Mouse (Mus musculus): Measurements from ENCODE around the gene Dguok. TPM values are rescaled to one million over a fixed set of nuclear protein-coding genes. Genes with fewer than 3 reads are reported as not detected.

The Dguok gene
- polyA plus RNA-seq, 1 experiment = 97.3 TPM

DNA sequence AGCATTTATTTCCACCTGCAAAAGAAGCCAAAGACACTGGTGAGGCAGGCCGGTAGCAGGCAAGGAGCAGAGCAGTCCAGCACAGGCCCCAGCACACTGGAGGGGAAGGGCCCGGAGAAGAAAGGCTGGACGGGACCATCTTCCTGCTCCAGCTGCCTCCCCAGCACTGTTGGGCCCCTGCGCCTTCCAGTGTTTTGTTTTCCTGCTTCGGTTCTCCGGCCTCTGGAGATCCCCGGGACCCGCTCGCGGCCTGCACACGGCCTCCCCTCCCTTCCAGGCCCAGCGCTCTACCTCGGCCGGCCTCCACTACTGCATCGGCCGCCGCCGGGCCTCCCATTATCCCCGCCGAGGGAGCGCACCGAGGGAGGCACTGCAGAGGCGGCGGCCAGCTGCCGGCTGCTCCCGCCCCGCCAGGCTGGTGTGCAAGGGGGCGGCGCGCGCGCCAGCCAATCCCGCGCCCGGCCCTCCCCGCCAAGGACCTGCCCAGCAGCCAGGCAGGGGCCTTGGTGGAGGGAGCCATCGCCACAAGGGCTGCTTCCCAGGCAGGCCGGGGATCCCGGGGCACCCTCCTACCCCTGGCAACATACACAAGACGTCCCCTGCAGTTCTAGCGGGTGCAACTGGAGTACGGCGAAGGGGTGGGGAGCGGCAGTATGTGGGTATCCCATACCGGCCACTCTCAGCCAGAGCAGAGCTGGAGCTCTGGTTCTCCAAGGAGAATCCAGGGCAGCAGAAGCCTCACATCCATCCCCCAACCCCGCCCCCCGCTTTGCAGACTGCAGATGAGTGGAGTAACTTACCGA, 65.3 kb downstream of the Dguok start:
- DNase-seq = peak; percentile 85 to 88
- Histone ChIP-seq H3K27ac (ENCODE audit: insufficient read depth, low read length) (peak overlapping the region; percentile 93), H3K4me3 (replicated peaks; ENCODE audit: insufficient read depth, low read depth, low read length) (peak overlapping the region; percentile 99), H3K27me3 (ENCODE audit: control insufficient read depth, insufficient read depth, low read length) (no peaks in the 10 kb centered on the region), H3K4me1 (ENCODE audit: control insufficient read depth, insufficient read depth, low read length) (peaks cover 24% of the 10 kb centered on the region)
- peak; percentile 75; the same call in 1 of the 2 replicates for TF ChIP-seq POLR2A (IDR thresholded peaks at IDR 0.05; ENCODE audit: borderline replicate concordance, insufficient read depth, low read length)
- no peak for TF ChIP-seq CTCF (IDR thresholded peaks at IDR 0.05; ENCODE audit: borderline replicate concordance, insufficient read depth, low read depth, low read length)
- under 1% methylated on average over 48 of the region's 48 CpGs for WGBS

DNA sequence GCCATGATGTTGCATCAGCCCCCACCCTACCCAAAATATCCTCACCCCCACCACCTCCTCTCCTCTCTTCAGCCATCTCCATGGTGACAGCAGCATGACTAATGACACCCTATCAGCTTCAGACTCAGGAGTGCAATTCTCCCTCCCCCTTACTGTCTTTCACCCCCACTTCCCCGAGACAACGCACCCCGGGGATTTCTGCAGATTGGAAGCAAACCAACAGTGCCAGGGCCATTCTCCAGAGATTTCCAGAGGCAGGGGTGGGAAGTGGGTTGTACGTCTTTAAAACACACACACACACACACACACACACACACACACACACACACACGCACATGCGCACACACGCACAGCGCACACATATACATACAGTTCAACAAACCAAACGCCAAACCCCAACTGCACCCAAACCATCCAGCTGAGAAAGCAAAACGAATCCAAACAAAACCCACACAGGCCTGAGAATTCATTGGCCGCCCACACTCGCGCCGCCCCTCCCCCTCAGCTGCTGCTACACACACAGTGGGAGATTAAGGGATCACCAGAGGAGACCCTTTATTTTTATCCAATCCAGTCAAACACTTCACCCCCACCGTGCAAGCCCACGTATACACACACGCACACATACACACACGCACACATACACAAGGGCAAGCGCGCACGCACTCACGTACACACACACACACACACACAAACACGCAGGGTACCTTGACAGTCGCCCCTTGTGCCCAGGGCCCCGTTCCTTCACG, 66.1 kb downstream of the Dguok start:
- peak overlapping the region; percentile 93 for H3K27ac ChIP-seq (ENCODE audit: insufficient read depth, low read length)
- H3K4me3 ChIP-seq (replicated peaks; ENCODE audit: insufficient read depth, low read depth, low read length) = peak overlapping the region; percentile 99
- peak; percentile 74 to 75 for DNase-seq
- TF ChIP-seq CTCF (IDR thresholded peaks at IDR 0.05; ENCODE audit: borderline replicate concordance, insufficient read depth, low read depth, low read length) (no peak), POLR2A (IDR thresholded peaks at IDR 0.05; ENCODE audit: borderline replicate concordance, insufficient read depth, low read length) (0 out of 2 replicates have a peak, but pooled peaks have one; percentile 13)
- H3K27me3 ChIP-seq (ENCODE audit: control insufficient read depth, insufficient read depth, low read length) = no peaks in the 10 kb centered on the region
- WGBS = under 1% methylated on average over 26 of the region's 26 CpGs
- peaks cover 26% of the 10 kb centered on the region for H3K4me1 ChIP-seq (ENCODE audit: control insufficient read depth, insufficient read depth, low read length)

- H3K4me1 ChIP-seq (ENCODE audit: control insufficient read depth, insufficient read depth, low read length) = peaks cover 26% of the 10 kb centered on the region
- H3K27ac ChIP-seq (ENCODE audit: insufficient read depth, low read length) = peak overlapping the region; percentile 93
- H3K4me3 ChIP-seq (replicated peaks; ENCODE audit: insufficient read depth, low read depth, low read length) = peak overlapping the region; percentile 99
- DNase-seq = peak in 1 of 2 experiments; percentile 51
- WGBS = 8% methylated on average over 3 of the region's 3 CpGs
- no peaks in the 10 kb centered on the region for H3K27me3 ChIP-seq (ENCODE audit: control insufficient read depth, insufficient read depth, low read length)
- no peak for TF ChIP-seq CTCF (IDR thresholded peaks at IDR 0.05; ENCODE audit: borderline replicate concordance, insufficient read depth, low read depth, low read length)
Measured at GRCm38 (mm10) chr6:83440197-83440509, 66.6 kb downstream of the Dguok start.

DNA sequence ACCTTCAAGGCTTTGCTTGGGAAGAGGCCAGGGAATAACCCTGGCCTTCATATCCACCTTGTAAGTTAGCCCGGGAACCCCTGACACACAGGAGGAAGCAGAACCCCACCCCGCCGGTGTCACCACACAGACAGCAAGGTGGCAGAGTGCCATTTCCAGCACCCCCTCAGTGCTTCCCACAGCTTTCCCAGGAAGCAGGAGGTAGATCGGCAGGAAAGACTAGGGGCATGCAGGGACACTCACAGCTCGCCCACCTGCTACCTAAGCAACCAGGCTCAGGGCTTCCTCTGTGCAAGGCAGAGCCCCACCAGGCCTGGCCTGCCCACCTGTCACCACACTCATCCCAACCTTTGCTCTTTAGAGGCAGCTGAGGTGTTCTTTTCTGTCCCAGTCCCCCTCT, 67.0 kb downstream of the Dguok start:
- Histone ChIP-seq H3K4me1 (ENCODE audit: control insufficient read depth, insufficient read depth, low read length) (peaks cover 26% of the 10 kb centered on the region), H3K4me3 (replicated peaks; ENCODE audit: insufficient read depth, low read depth, low read length) (peak overlapping the region; percentile 99), H3K27ac (ENCODE audit: insufficient read depth, low read length) (peak overlapping the region; percentile 93), H3K27me3 (ENCODE audit: control insufficient read depth, insufficient read depth, low read length) (no peaks in the 10 kb centered on the region)
- peak; percentile 66 to 67 for DNase-seq
- no peak for TF ChIP-seq POLR2A (IDR thresholded peaks at IDR 0.05; ENCODE audit: borderline replicate concordance, insufficient read depth, low read length)
- TF ChIP-seq CTCF (IDR thresholded peaks at IDR 0.05; ENCODE audit: borderline replicate concordance, insufficient read depth, low read depth, low read length) = no peak
- 3% methylated on average over 5 of the region's 5 CpGs for WGBS

DNA sequence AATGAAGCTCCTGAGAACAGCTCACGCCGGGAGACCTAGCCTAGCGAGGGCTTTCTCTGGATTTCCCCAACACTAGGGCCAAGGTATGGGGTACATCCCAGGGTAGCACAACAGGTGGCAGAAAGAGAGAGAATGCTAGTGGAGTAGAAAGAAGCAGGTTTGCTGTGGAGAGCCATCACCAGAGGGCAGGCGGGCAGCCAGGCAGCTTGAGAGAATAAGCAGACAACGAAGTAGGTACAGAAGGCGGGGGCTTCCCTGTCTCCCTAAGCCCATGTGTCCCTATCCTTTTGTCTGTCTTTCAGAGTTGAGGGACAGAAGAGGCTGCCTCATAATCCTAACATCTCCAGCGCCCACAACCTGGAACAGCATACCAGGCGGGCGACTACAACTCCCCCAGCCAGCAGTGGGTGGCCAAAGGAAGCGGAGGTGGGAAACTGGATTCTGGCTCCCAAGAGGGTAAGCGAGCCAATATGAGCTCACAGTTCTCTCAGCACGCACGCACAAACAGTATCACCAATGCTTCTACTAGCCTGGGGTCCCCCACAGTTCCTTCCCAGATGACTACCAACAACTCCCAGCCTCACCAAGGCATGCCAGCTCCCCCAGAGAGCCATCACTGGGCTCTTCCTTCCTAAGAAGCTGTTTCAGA, 67.5 kb downstream of the Dguok start:
- DNase-seq = peak; percentile 48 to 56
- TF ChIP-seq POLR2A (IDR thresholded peaks at IDR 0.05; ENCODE audit: borderline replicate concordance, insufficient read depth, low read length) (no peak), CTCF (IDR thresholded peaks at IDR 0.05; ENCODE audit: borderline replicate concordance, insufficient read depth, low read depth, low read length) (no peak)
- peak overlapping the region; percentile 99 for H3K4me3 ChIP-seq (replicated peaks; ENCODE audit: insufficient read depth, low read depth, low read length)
- peaks cover 26% of the 10 kb centered on the region for H3K4me1 ChIP-seq (ENCODE audit: control insufficient read depth, insufficient read depth, low read length)
- H3K27me3 ChIP-seq (ENCODE audit: control insufficient read depth, insufficient read depth, low read length) = no peaks in the 10 kb centered on the region
- WGBS = 8% methylated on average over 13 of the region's 13 CpGs
- peak overlapping the region; percentile 93 for H3K27ac ChIP-seq (ENCODE audit: insufficient read depth, low read length)

DNA sequence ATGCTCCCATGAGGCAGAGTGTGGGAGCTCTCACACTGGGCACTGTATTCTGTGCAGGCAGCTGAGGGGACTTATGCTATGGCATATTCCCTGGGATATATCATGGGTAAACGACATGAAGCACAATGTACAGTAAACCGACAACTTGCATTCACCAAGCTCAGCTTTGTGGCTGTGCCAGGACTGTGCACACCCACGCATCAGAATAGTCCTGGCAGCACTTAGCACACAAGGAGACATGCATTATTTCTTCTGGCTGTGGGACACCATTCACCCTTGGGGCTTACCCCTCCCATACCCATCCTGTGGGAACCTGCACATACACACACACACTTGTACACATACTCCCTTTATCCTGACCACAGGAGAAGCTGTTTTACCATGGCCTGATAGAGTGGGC, 68.2 kb downstream of the Dguok start:
- Histone ChIP-seq H3K27me3 (ENCODE audit: control insufficient read depth, insufficient read depth, low read length) (no peaks in the 10 kb centered on the region), H3K27ac (ENCODE audit: insufficient read depth, low read length) (0 out of 2 replicates have a peak overlapping the region, but pooled peaks have one; percentile 20), H3K4me3 (replicated peaks; ENCODE audit: insufficient read depth, low read depth, low read length) (peak overlapping the region; percentile 99), H3K4me1 (ENCODE audit: control insufficient read depth, insufficient read depth, low read length) (peaks cover 24% of the 10 kb centered on the region)
- WGBS = 0% methylated on average over 3 of the region's 3 CpGs
- no peak for TF ChIP-seq CTCF (IDR thresholded peaks at IDR 0.05; ENCODE audit: borderline replicate concordance, insufficient read depth, low read depth, low read length)
- no peak for TF ChIP-seq POLR2A (IDR thresholded peaks at IDR 0.05; ENCODE audit: borderline replicate concordance, insufficient read depth, low read length)
- peak; percentile 42 to 51 for DNase-seq

- DNase-seq = no peak
- TF ChIP-seq POLR2A (IDR thresholded peaks at IDR 0.05; ENCODE audit: borderline replicate concordance, insufficient read depth, low read length) = no peak
- no peak for TF ChIP-seq CTCF (IDR thresholded peaks at IDR 0.05; ENCODE audit: borderline replicate concordance, insufficient read depth, low read depth, low read length)
- Histone ChIP-seq H3K27me3 (ENCODE audit: control insufficient read depth, insufficient read depth, low read length) (no peaks in the 10 kb centered on the region), H3K4me3 (replicated peaks; ENCODE audit: insufficient read depth, low read depth, low read length) (peak overlapping the region; percentile 14), H3K27ac (ENCODE audit: insufficient read depth, low read length) (no peak overlapping the region), H3K4me1 (ENCODE audit: control insufficient read depth, insufficient read depth, low read length) (peaks cover 23% of the 10 kb centered on the region)
- 11% methylated on average over 3 of the region's 3 CpGs for WGBS
Measured at GRCm38 (mm10) chr6:83437802-83438201, 69.0 kb downstream of the Dguok start.
